Mouse (Mus musculus): ENCODE measurements at regions not wholly inside any gene's neighbourhood (a gene's known extent, or its start where the extent isn't known, plus 50 kb on each side); places are given as distances from the start of the nearest gene placed in this dataset.

GRCm38 (mm10) chr2:116976432-116976750, 97.9 kb downstream of the Tmco5 start:
- Histone ChIP-seq H3K27ac (ENCODE audit: control insufficient read depth, insufficient read depth, low read depth, low read length, poor library complexity) (no peak overlapping the region), H3K4me1 (ENCODE audit: control insufficient read depth, insufficient read depth, low read length) (peaks cover 3% of the 10 kb centered on the region), H3K4me3 (replicated peaks; ENCODE audit: control insufficient read depth, low read depth, low read length) (no peak overlapping the region)
- WGBS: 22% methylated on average over 7 of the region's 7 CpGs
- no peak for TF ChIP-seq CTCF (IDR thresholded peaks at IDR 0.05; ENCODE audit: control insufficient read depth, insufficient read depth, low read length)
- TF ChIP-seq POLR2A (IDR thresholded peaks at IDR 0.05; ENCODE audit: borderline replicate concordance, control insufficient read depth, low read depth, low read length): no peak

GRCm38 (mm10) chr2:116976951-116977503, 98.5 kb downstream of the Tmco5 start:
- no peak overlapping the region for H3K4me3 ChIP-seq (replicated peaks; ENCODE audit: control insufficient read depth, low read depth, low read length)
- H3K4me1 ChIP-seq (ENCODE audit: control insufficient read depth, insufficient read depth, low read length): peaks cover 1% of the 10 kb centered on the region
- no peak overlapping the region for H3K27ac ChIP-seq (ENCODE audit: control insufficient read depth, insufficient read depth, low read depth, low read length, poor library complexity)
- TF ChIP-seq CTCF (IDR thresholded peaks at IDR 0.05; ENCODE audit: control insufficient read depth, insufficient read depth, low read length) (no peak), POLR2A (IDR thresholded peaks at IDR 0.05; ENCODE audit: borderline replicate concordance, control insufficient read depth, low read depth, low read length) (no peak)
- 63% methylated on average over 9 of the region's 9 CpGs for WGBS

GRCm38 (mm10) chr2:116977771-116978600, 99.5 kb downstream of the Tmco5 start:
- WGBS: 51% methylated on average over 10 of the region's 10 CpGs
- TF ChIP-seq CTCF (IDR thresholded peaks at IDR 0.05; ENCODE audit: control insufficient read depth, insufficient read depth, low read length): no peak
- no peak for TF ChIP-seq POLR2A (IDR thresholded peaks at IDR 0.05; ENCODE audit: borderline replicate concordance, control insufficient read depth, low read depth, low read length)
- Histone ChIP-seq H3K4me1 (ENCODE audit: control insufficient read depth, insufficient read depth, low read length) (peaks cover 1% of the 10 kb centered on the region), H3K27ac (ENCODE audit: control insufficient read depth, insufficient read depth, low read depth, low read length, poor library complexity) (no peak overlapping the region), H3K4me3 (replicated peaks; ENCODE audit: control insufficient read depth, low read depth, low read length) (no peak overlapping the region)

- no peak overlapping the region for H3K27ac ChIP-seq (ENCODE audit: control insufficient read depth, insufficient read depth, low read depth, low read length, poor library complexity)
- TF ChIP-seq POLR2A (IDR thresholded peaks at IDR 0.05; ENCODE audit: borderline replicate concordance, control insufficient read depth, low read depth, low read length): no peak
- no peak for TF ChIP-seq CTCF (IDR thresholded peaks at IDR 0.05; ENCODE audit: control insufficient read depth, insufficient read depth, low read length)
- no peaks in the 10 kb centered on the region; the same call in none of the 2 replicates for H3K4me1 ChIP-seq (ENCODE audit: control insufficient read depth, insufficient read depth, low read length)
Measured at GRCm38 (mm10) chr2:116978809-116979208, 100.3 kb downstream of the Tmco5 start.

DNA sequence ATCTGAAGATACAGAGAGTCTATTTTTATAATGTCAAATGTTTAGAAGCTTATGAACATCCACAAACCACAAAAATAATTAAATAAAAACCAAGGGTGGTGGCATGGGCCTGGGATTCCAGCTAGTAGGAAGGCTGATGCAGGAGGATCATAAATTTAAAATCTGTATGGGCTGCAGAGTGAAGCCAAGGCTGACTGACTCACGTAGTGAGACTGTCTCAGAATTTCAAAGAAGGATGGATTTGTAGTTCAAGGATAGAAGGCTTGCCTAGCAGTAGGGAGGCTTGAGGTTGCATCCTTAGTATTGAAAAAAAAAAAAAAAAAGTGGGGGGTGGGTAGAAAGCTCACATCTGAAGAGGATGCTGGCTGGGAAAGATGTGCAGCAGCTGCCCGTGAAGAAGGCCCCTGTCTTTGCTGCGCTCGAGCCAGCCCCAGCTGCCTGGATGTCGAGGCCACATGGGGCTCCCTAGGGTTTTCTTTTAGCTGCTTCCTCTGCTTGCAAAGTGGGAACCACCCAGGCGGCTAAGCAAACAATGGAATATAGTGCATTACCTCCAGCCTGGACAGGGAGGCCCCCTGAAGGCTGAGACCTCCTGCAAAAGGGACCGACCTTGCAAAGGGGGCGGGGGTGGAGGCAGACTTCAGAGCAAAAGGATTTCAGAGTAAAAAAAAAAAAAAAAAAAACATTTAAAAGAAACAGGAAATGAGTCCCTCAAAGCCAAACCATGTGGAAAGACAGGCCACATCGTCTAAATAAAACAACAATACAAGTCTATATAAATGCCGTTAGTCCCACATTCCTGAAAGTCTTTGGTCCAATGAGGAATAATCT, 101.3 kb downstream of the Tmco5 start:
- Histone ChIP-seq H3K4me3 (replicated peaks; ENCODE audit: control insufficient read depth, low read depth, low read length) (no peak overlapping the region), H3K4me1 (ENCODE audit: control insufficient read depth, insufficient read depth, low read length) (no peaks in the 10 kb centered on the region; the same call in none of the 2 replicates), H3K27ac (ENCODE audit: control insufficient read depth, insufficient read depth, low read depth, low read length, poor library complexity) (0 out of 2 replicates have a peak overlapping the region, but pooled peaks have one; percentile 15)
- WGBS: 24% methylated on average over 10 of the region's 10 CpGs
- no peak for TF ChIP-seq CTCF (IDR thresholded peaks at IDR 0.05; ENCODE audit: control insufficient read depth, insufficient read depth, low read length)
- no peak for TF ChIP-seq POLR2A (IDR thresholded peaks at IDR 0.05; ENCODE audit: borderline replicate concordance, control insufficient read depth, low read depth, low read length)

More at GRCm38 (mm10) chr2:116978809-116979208, 100.3 kb downstream of the Tmco5 start:
- WGBS: 82% methylated on average over 4 of the region's 4 CpGs
- no peak overlapping the region for H3K4me3 ChIP-seq (replicated peaks; ENCODE audit: control insufficient read depth, low read depth, low read length)

- no peak overlapping the region for H3K27ac ChIP-seq (ENCODE audit: control insufficient read depth, insufficient read depth, low read depth, low read length, poor library complexity)
- 61% methylated on average over 5 of the region's 5 CpGs for WGBS
- no peak overlapping the region for H3K4me3 ChIP-seq (replicated peaks; ENCODE audit: control insufficient read depth, low read depth, low read length)
- H3K4me1 ChIP-seq (ENCODE audit: control insufficient read depth, insufficient read depth, low read length): no peaks in the 10 kb centered on the region; the same call in none of the 2 replicates
- TF ChIP-seq POLR2A (IDR thresholded peaks at IDR 0.05; ENCODE audit: borderline replicate concordance, control insufficient read depth, low read depth, low read length): no peak
- TF ChIP-seq CTCF (IDR thresholded peaks at IDR 0.05; ENCODE audit: control insufficient read depth, insufficient read depth, low read length): no peak
Measured at GRCm38 (mm10) chr2:116980692-116981091, 102.2 kb downstream of the Tmco5 start.

GRCm38 (mm10) chr2:116983351-116983750, 104.9 kb downstream of the Tmco5 start:
- 79% methylated on average over 5 of the region's 5 CpGs for WGBS
- H3K27ac ChIP-seq (ENCODE audit: control insufficient read depth, insufficient read depth, low read depth, low read length, poor library complexity): no peak overlapping the region
- H3K4me1 ChIP-seq (ENCODE audit: control insufficient read depth, insufficient read depth, low read length): no peaks in the 10 kb centered on the region; the same call in none of the 2 replicates
- no peak for TF ChIP-seq POLR2A (IDR thresholded peaks at IDR 0.05; ENCODE audit: borderline replicate concordance, control insufficient read depth, low read depth, low read length)
- TF ChIP-seq CTCF (IDR thresholded peaks at IDR 0.05; ENCODE audit: control insufficient read depth, insufficient read depth, low read length): no peak
- H3K4me3 ChIP-seq (replicated peaks; ENCODE audit: control insufficient read depth, low read depth, low read length): no peak overlapping the region

All from bone marrow, adult 2 months (tissue).